Mouse (Mus musculus): ENCODE measurements at regions not wholly inside any gene's neighbourhood (a gene's known extent, or its start where the extent isn't known, plus 50 kb on each side); places are given as distances from the start of the nearest gene placed in this dataset.

GRCm38 (mm10) chr4:46257061-46257795 lies 61.1 kb upstream of the Xpa start:
- DNase-seq, result no peak

GRCm38 (mm10) chr4:46258774-46259173 lies 62.7 kb upstream of the Xpa start:
- peak; percentile 26 for DNase-seq

GRCm38 (mm10) chr4:46268564-46269247 lies 72.6 kb upstream of the Xpa start:
- DNase-seq, result no peak

DNA sequence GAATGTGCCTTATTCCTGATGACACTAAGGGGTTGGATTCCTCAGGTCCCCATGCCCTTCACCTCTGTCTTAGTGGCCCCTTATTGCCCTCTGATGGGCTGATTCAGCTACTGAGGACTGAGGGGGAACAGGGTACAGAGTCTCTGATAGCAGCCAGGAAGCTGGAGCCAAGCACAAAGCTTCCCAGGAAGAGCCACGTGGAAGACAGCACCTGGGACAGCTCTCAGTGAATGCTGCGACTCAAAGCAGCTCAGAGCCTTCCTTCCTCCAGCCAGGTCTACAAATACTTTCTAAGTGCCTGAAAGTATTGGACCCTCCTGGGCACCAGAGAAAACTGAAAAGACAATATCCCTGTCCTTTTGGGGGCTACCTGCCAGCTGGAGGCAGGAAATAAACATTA lies 72.3 kb upstream of the Foxe1 start:
- DNase-seq, result no peak

DNA sequence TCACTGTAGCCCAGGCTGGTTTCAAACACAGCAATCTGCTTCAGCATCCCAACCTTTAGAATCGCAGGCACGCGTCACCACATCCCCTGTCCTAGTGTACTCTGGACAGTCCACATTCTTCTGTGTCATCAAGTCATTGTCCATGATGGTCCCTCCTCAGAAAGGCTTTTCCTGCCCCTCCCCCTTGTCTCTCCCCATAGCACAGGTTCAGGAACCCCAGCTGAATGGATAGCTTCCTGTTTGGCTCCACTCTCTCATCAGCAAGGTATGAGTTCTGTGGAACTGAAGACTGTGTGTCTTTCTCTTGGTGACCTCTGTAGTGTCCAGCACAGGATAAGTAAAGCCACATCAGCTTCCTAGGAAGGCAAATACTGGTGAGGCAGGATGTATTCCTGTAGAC lies 67.6 kb upstream of the Foxe1 start:
- DNase-seq, result no peak

GRCm38 (mm10) chr4:46276851-46277581 lies 66.4 kb upstream of the Foxe1 start:
- DNase-seq, result peak; percentile 75

DNA sequence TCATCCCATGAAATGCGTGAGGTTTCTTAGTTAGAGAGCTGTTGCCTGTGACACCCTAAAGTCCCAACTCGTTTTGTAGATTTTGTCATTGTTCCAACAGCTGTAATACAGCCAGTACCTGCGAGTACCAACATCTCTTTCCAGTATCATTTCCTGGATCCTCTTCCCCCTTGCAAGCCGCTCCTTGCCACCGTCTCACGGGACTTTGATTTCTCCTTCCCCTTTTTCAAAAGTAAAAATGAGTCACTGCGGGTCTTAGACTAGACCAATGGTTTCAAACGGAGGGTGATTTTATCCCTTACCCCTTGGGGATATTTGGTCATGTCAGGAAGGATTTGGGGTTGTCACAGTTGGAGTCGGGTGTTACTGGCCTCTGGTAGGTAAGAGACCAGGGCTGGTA lies 56.5 kb upstream of the Foxe1 start:
- no peak for DNase-seq

GRCm38 (mm10) chr4:46291620-46292254 lies 51.7 kb upstream of the Foxe1 start:
- DNase-seq, result no peak
